In genomic region chrX:128576269-128576871, GRCm38 (mm10) we compare ENCODE assay signal across 9 mouse cellular contexts.
DNase-seq lines count a peak whose midpoint lies in the region; ATAC-seq and TF ChIP-seq lines count a peak whose summit lies in the region.
"Had no signal": no experiment of that assay in that cellular context is flagged by ENCODE, and none has a peak within 500 bp of the region (broad histone marks: within the 10 kb centered on the region; RNA-seq: fewer than 3 reads in every experiment).

No protein-coding gene starts in this region.

- peak; percentile 6 for DNase-seq in layer of hippocampus, adult 11-12 months (ENCODE audit: low spot score)
- DNase-seq in layer of hippocampus, adult 8-10 months (ENCODE audit: low spot score in 2 of 2) = no peak
- DNase-seq in NIH3T3 (ENCODE audit: low read depth) = peak; percentile 3
- DNase-seq in midbrain, postnatal 0 days (ENCODE audit: low spot score) = peak; percentile 77
- no peak for DNase-seq in urinary bladder, adult 2 months (ENCODE audit: low spot score)
- DNase-seq in frontal cortex, postnatal 10 days (ENCODE audit: low spot score in 2 of 2) = no peak
- DNase-seq: liver had no signal

- no peaks in the 10 kb centered on the region for H3K9me3 ChIP-seq in forebrain, embryonic 13.5 days (replicated peaks)
- no peaks in the 10 kb centered on the region for H3K9me3 ChIP-seq in midbrain, postnatal 0 days (ENCODE audit: low read length)

- H3K4me2 ChIP-seq in forebrain, embryonic 13.5 days = no peak overlapping the region
- no peak overlapping the region for H3K4me2 ChIP-seq in midbrain, postnatal 0 days (ENCODE audit: low read depth, low read length, poor library complexity, severe bottlenecking)

- peak; percentile 94 for ATAC-seq in forebrain, embryonic 13.5 days
- no peak for ATAC-seq in midbrain, postnatal 0 days (ENCODE audit: low FRiP score)
- ATAC-seq in erythroblast, adult 5-6 weeks (replicated peaks; ENCODE audit: low FRiP score, poor library complexity, severe bottlenecking) = no peak

- no peak overlapping the region for H3K27ac ChIP-seq in forebrain, embryonic 13.5 days
- H3K27ac ChIP-seq in midbrain, postnatal 0 days (ENCODE audit: low read depth, low read length) = 0 out of 2 replicates have a peak overlapping the region, but pooled peaks have one; percentile 13

- no peak overlapping the region for H3K9ac ChIP-seq in forebrain, embryonic 13.5 days
- H3K9ac ChIP-seq in midbrain, postnatal 0 days (replicated peaks; ENCODE audit: low read length, poor library complexity, severe bottlenecking) = no peak overlapping the region

- TF ChIP-seq CTCF in midbrain, postnatal 0 days (IDR thresholded peaks at IDR 0.05) = peak; percentile 70

- H3K27me3 ChIP-seq in forebrain, embryonic 13.5 days = no peaks in the 10 kb centered on the region
- H3K27me3 ChIP-seq in midbrain, postnatal 0 days (ENCODE audit: insufficient read depth, low read length) = no peaks in the 10 kb centered on the region

- 6% methylated on average over 5 of the region's 5 CpGs for WGBS in forebrain, embryonic 13.5 days
- 12% methylated on average over 5 of the region's 5 CpGs for WGBS in midbrain, postnatal 0 days

- no peak overlapping the region for H3K4me3 ChIP-seq in forebrain, embryonic 13.5 days
- H3K4me3 ChIP-seq in midbrain, postnatal 0 days (ENCODE audit: low read depth, low read length) = no peak overlapping the region

- H3K36me3 ChIP-seq in forebrain, embryonic 13.5 days (ENCODE audit: poor library complexity, severe bottlenecking) = no peaks in the 10 kb centered on the region
- no peaks in the 10 kb centered on the region for H3K36me3 ChIP-seq in midbrain, postnatal 0 days (ENCODE audit: insufficient read depth, low read length)

- 0 out of 2 replicates have a peak, but pooled peaks cover 5% of the 10 kb centered on the region for H3K4me1 ChIP-seq in forebrain, embryonic 13.5 days
- H3K4me1 ChIP-seq in midbrain, postnatal 0 days (ENCODE audit: insufficient read depth, low read length) = no peaks in the 10 kb centered on the region

Comparison
In these comparisons a context has a peak if more than half of its experiments do, and no peak if none do; other contexts are left out.
1. DNase-seq: peak in layer of hippocampus, adult 11-12 months (single experiment), NIH3T3 (single experiment) and midbrain, postnatal 0 days (single experiment); none in layer of hippocampus, adult 8-10 months (0 of 2), urinary bladder, adult 2 months (single experiment) and frontal cortex, postnatal 10 days (0 of 2).